Mouse (Mus musculus) MEL (cell line): ENCODE measurements at regions not wholly inside any gene's neighbourhood (a gene's known extent, or its start where the extent isn't known, plus 50 kb on each side); places are given as distances from the start of the nearest gene placed in this dataset.

Source experiments
- DNase-seq: peaks from one replicate; pipeline ENCODE4 v3.0.0; 2011; ENCODE audit warnings: low read depth, low spot score
- H3K27ac ChIP-seq: 2 replicates; pipeline ENCODE4 v1.5.1; 2012; ENCODE audit warnings: low read depth, mild to moderate bottlenecking, control low read depth, low read length, moderate library complexity; ENCODE audit not compliant: control insufficient read depth
- H3K27me3 ChIP-seq, 2 experiments: fragments of 150-350 bp in 1 of 2; sonication (generic) in 1 of 2; 2 replicates each; pipeline ENCODE4 v1.6.1; 2012; ENCODE audit warnings: low read length in 2 of 2, mild to moderate bottlenecking in 2 of 2, improper control_type of control experiment in 1 of 2, moderate library complexity in 1 of 2; ENCODE audit not compliant: insufficient read depth in 2 of 2, control insufficient read depth in 1 of 2
- H3K36me3 ChIP-seq, 2 experiments: 2 replicates each; pipeline ENCODE4 v1.6.1; 2012 to 2014; ENCODE audit warnings: low read length in 2 of 2, improper control_type of control experiment in 1 of 2, inconsistent platforms in 1 of 2, mild to moderate bottlenecking in 1 of 2; ENCODE audit not compliant: insufficient read depth in 2 of 2, control insufficient read depth in 1 of 2
- H3K4me1 ChIP-seq, 2 experiments: fragments of 150-350 bp in 1 of 2; sonication (generic) in 1 of 2; 2 replicates each; pipeline ENCODE4 v1.6.1; 2012; ENCODE audit warnings: low read length in 2 of 2, improper control_type of control experiment in 1 of 2, mild to moderate bottlenecking in 1 of 2; ENCODE audit not compliant: insufficient read depth in 2 of 2, control insufficient read depth in 1 of 2
- H3K4me3 ChIP-seq, 2 experiments: fragments of 150-350 bp in 1 of 2; sonication (generic) in 1 of 2; 2 replicates each; pipeline ENCODE4 v1.5.1; 2012; ENCODE audit warnings: low read depth in 2 of 2, low read length in 2 of 2, mild to moderate bottlenecking in 2 of 2, moderate library complexity in 2 of 2, control low read depth in 1 of 2, improper control_type of control experiment in 1 of 2; ENCODE audit not compliant: control insufficient read depth in 1 of 2, insufficient read depth in 1 of 2
- H3K79me2 ChIP-seq: 2 replicates; pipeline ENCODE4 v1.6.1; 2012; ENCODE audit warnings: mild to moderate bottlenecking, low read length, moderate library complexity; ENCODE audit not compliant: control insufficient read depth, poor library complexity, insufficient read depth
- H3K9ac ChIP-seq: 2 replicates; pipeline ENCODE4 v1.6.1; 2012; ENCODE audit warnings: low read depth, mild to moderate bottlenecking, control low read depth, low read length, moderate library complexity; ENCODE audit not compliant: control insufficient read depth, poor library complexity, severe bottlenecking
- H3K9me3 ChIP-seq: fragments of 150-350 bp; sonication (generic); replicated peaks from 2 replicates; pipeline ENCODE4 v1.6.1; 2012; ENCODE audit warnings: mild to moderate bottlenecking, low read length, improper control_type of control experiment, moderate library complexity; ENCODE audit not compliant: insufficient read depth
- CHD2 ChIP-seq: IDR thresholded peaks from 2 replicates; pipeline ENCODE4 v1.6.1; 2011; ENCODE audit warnings: low read length, improper control_type of control experiment
- E2F4 ChIP-seq: IDR thresholded peaks from 2 replicates; pipeline ENCODE4 v1.6.1; 2011; ENCODE audit warnings: low read depth, low read length, improper control_type of control experiment, borderline replicate concordance
- EP300 ChIP-seq, 2 experiments: IDR thresholded peaks; 2 replicates each; pipeline ENCODE4 v1.6.1; 2011; ENCODE audit warnings: improper control_type of control experiment in 2 of 2, low read length in 2 of 2, low read depth in 1 of 2, mild to moderate bottlenecking in 1 of 2
- GATA1 ChIP-seq: IDR thresholded peaks from 2 replicates; pipeline ENCODE4 v1.6.1; 2011; ENCODE audit warnings: low read depth, low read length, improper control_type of control experiment
- HCFC1 ChIP-seq: IDR thresholded peaks from 2 replicates; pipeline ENCODE4 v1.6.1; 2012; ENCODE audit warnings: low read depth, mild to moderate bottlenecking, inconsistent platforms, low read length, improper control_type of control experiment, moderate library complexity
- MEF2A ChIP-seq: IDR thresholded peaks from 2 replicates; pipeline ENCODE4 v1.6.1; 2014; ENCODE audit warnings: low read depth, mild to moderate bottlenecking, inconsistent platforms, low read length, improper control_type of control experiment; ENCODE audit not compliant: poor library complexity, insufficient replicate concordance, severe bottlenecking; ENCODE audit errors: extremely low read depth
- MXI1 ChIP-seq: IDR thresholded peaks from 2 replicates; pipeline ENCODE4 v1.6.1; 2011; ENCODE audit warnings: mild to moderate bottlenecking, low read depth, low read length, improper control_type of control experiment
- MYB ChIP-seq: IDR thresholded peaks from 2 replicates; pipeline ENCODE4 v1.6.1; 2011; ENCODE audit warnings: mild to moderate bottlenecking, low read depth, low read length, improper control_type of control experiment
- NRF1 ChIP-seq: IDR thresholded peaks from 2 replicates; pipeline ENCODE4 v1.6.1; 2014; ENCODE audit warnings: low read depth, mild to moderate bottlenecking, inconsistent platforms, low read length, improper control_type of control experiment, moderate library complexity; ENCODE audit not compliant: poor library complexity, insufficient read depth, severe bottlenecking
- SIN3A ChIP-seq: IDR thresholded peaks from 2 replicates; pipeline ENCODE4 v1.6.1; 2012; ENCODE audit warnings: low read length, improper control_type of control experiment, inconsistent platforms
- TBP ChIP-seq: IDR thresholded peaks from 2 replicates; pipeline ENCODE4 v1.8.0; 2011; ENCODE audit warnings: low read depth, low read length, improper control_type of control experiment
- UBTF ChIP-seq: IDR thresholded peaks from 2 replicates; pipeline ENCODE4 v1.6.1; 2012; ENCODE audit warnings: low read depth, mild to moderate bottlenecking, inconsistent platforms, low read length, improper control_type of control experiment, moderate library complexity, borderline replicate concordance; ENCODE audit not compliant: insufficient read depth
- USF1 ChIP-seq: IDR thresholded peaks from 2 replicates; pipeline ENCODE4 v1.6.1; 2014; ENCODE audit warnings: low read depth, mild to moderate bottlenecking, inconsistent platforms, low read length, improper control_type of control experiment, moderate library complexity
- USF2 ChIP-seq, 2 experiments: IDR thresholded peaks; 2 replicates each; pipeline ENCODE4 v1.6.1; 2011 to 2012; ENCODE audit warnings: improper control_type of control experiment in 2 of 2, low read length in 2 of 2, borderline replicate concordance in 1 of 2, inconsistent platforms in 1 of 2, low read depth in 1 of 2, mild to moderate bottlenecking in 1 of 2; ENCODE audit not compliant: insufficient read depth in 1 of 2
- ZKSCAN1 ChIP-seq: IDR thresholded peaks from 2 replicates; pipeline ENCODE4 v1.6.1; 2012; ENCODE audit warnings: low read depth, mild to moderate bottlenecking, inconsistent platforms, low read length, improper control_type of control experiment, moderate library complexity
- ZMIZ1 ChIP-seq: IDR thresholded peaks from 2 replicates; pipeline ENCODE4 v1.6.1; 2012; ENCODE audit warnings: low read depth, mild to moderate bottlenecking, inconsistent platforms, low read length, improper control_type of control experiment, moderate library complexity

GRCm38 (mm10) chr13:16291661-16292291 lies 280.1 kb downstream of the Inhba start:
- no peak for TF ChIP-seq MYB
- no peak for TF ChIP-seq NRF1
- no peak for TF ChIP-seq MXI1
- no peak for TF ChIP-seq USF2 (IDR thresholded peaks at IDR 0.05; ENCODE audit: borderline replicate concordance in 1 of 2, insufficient read depth in 1 of 2, low read depth in 1 of 2, low read length in 2 of 2)
- Histone ChIP-seq H3K9me3 (no peaks in the 10 kb centered on the region), H3K9ac (no peak overlapping the region), H3K4me1 (no peaks in the 10 kb centered on the region), H3K4me3 (no peak overlapping the region), H3K36me3 (no peaks in the 10 kb centered on the region), H3K79me2 (no peaks in the 10 kb centered on the region), H3K27ac (no peak overlapping the region), H3K27me3 (no peaks in the 10 kb centered on the region)
- DNase-seq = no peak

GRCm38 (mm10) chr13:16299756-16300155 lies 288.1 kb downstream of the Inhba start:
- no peak overlapping the region for H3K27ac ChIP-seq
- no peaks in the 10 kb centered on the region for H3K4me1 ChIP-seq
- no peaks in the 10 kb centered on the region for H3K27me3 ChIP-seq
- no peak overlapping the region for H3K4me3 ChIP-seq
- no peaks in the 10 kb centered on the region for H3K9me3 ChIP-seq
- DNase-seq = no peak
- H3K79me2 ChIP-seq = no peaks in the 10 kb centered on the region
- no peaks in the 10 kb centered on the region for H3K36me3 ChIP-seq
- no peak overlapping the region for H3K9ac ChIP-seq
- TF ChIP-seq MEF2A = no peak
- no peak for TF ChIP-seq ZKSCAN1
- no peak for TF ChIP-seq SIN3A
- no peak for TF ChIP-seq HCFC1
- TF ChIP-seq USF1 = no peak
- no peak for TF ChIP-seq EP300 (IDR thresholded peaks at IDR 0.05; ENCODE audit: low read depth in 1 of 2, low read length in 2 of 2)
- TF ChIP-seq NRF1 = no peak
- TF ChIP-seq TBP = no peak
- no peak for TF ChIP-seq E2F4
- no peak for TF ChIP-seq GATA1
- no peak for TF ChIP-seq UBTF
- TF ChIP-seq USF2 (IDR thresholded peaks at IDR 0.05; ENCODE audit: borderline replicate concordance in 1 of 2, insufficient read depth in 1 of 2, low read depth in 1 of 2, low read length in 2 of 2) = no peak
- no peak for TF ChIP-seq ZMIZ1
- TF ChIP-seq CHD2 = no peak
